Mouse (Mus musculus): ENCODE results near the gene Mfsd9.

The Mfsd9 gene

DNA sequence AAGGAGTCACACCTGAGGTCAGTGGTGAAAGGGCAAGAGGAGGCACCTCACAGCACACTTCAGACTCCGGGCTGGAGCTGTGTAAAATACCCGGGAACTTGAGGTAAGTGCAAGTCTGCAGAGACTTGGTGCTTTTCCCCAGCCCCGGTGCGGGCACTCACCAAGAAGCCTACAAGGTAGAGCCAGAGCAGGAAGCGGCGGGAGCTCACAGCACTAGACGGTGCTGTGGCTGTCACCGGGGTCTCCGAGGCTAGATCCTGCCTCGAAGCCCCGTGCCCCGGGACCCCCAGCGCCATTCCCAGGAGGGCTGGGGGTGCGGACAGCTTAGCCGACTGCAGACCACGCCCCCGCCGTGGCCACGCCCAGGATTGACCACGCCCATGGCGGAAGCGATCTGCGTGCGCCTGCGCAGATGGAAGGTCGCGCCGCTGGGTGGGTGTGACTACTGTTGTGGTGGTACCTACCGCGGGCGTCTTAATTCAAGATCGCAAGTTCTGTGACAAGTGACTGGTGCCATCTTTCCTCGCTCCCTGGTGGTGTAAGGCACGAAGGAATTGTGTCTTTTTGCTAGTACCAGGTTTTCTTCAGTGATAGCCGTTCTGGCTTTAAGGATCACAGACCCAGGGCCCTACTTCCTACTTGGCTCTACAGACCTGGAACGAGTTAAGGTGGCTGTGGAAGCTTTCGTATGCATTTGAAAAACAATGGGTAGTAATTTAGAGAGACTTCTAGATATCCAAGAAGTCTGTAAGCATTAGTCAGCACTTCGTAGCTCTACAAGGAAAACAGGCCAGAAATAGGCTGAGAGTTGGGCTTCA is at the start of gene Mfsd9:
Mfsd9 (minus strand) TSS at position 364 of the 818 bp plus-strand sequence.
- DNase-seq (ENCODE audit: extremely low spot score, low read depth, low spot score): peak; percentile 3

DNA sequence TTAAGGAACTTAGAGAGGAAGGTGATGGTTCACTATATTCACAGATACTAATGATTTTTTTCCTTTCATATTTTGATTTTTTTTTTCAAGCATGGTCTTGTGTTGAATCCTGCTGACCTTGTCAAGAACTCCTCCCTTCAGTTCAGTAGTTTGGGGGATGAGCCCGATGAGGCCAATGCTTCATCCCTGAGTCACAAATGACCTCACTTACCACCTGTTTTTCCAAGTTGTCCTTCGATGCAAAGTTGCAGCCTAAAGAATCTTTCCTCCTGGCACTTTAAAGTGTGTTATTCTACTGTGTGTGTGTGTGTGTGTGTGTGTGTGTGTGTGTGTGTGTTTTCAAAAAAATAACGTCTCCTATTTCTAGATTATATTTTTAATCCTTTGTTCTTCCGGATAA is 45.0 kb upstream of the Mfsd9 start:
- DNase-seq (ENCODE audit: extremely low spot score, low read depth, low spot score): no peak

DNA sequence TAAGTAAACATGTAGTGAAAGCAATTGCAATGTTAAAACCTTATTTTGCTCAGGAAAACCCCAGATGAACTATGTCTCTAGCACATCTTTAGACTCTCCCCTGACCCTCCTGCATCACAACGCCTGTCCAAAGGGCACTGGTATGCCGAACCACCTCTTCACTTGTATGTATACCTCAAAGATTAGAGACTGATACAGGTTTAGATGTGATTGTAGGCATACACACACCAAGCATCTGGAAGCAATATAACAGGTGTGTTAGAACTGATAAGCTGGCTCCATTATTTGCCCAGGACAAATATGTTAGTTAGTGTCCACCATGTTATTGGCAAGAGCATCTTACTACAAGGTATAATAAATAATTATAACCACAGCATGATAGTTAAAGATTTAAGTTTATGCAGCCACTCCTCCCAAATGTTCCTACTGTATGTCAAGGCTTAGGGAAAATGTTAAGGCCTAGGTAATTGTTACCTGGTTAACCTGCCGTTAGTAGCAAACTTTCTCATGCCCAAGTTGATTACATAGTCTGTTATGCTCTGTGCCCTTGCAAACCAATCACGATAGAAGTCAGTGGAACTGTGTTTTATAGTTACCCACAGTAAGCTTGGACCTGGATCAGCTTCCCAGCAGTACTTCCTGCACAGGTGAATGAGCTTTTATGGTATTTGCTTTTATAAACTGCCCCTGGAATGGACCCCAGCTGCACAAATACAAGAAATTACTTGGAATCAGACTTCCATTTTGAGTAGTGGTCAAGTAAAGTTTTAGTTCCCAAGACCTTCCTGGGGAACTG is 40.4 kb upstream of the Mfsd9 start:
- DNase-seq (ENCODE audit: extremely low spot score, low read depth, low spot score): no peak

DNA sequence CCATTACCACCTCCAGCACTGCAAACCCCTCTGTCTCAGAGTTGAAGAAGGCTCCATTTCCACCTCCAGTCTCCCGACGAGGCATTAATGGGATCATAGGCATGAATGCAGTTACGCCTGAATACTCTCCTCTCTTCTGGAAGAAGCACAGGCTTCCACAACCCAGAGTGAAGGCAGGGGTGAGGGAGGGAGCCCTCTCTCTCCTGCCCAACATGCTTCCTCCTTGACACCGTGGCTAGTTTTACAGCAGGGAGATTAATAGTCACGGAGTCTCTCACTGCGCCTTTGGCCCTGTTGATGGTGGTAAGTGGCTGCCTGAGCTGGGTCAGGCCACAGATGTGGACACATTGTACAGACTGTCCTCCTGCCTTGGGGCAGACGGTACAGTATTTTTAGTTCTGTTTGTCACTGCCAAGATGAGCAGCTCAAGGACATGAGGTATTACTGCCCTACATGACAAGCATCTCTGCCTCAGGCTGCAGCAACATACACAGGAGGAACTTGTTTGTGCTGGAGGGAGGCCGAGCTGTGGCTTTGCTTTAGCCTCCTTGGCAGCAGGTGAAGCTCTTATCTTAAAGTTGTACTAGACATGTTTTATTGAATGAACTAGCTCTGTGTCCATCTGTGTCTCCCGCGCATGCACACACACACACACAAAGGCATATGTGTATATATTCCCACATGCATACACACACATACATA is 38.9 kb upstream of the Mfsd9 start:
- DNase-seq (ENCODE audit: extremely low spot score, low read depth, low spot score): no peak

DNA sequence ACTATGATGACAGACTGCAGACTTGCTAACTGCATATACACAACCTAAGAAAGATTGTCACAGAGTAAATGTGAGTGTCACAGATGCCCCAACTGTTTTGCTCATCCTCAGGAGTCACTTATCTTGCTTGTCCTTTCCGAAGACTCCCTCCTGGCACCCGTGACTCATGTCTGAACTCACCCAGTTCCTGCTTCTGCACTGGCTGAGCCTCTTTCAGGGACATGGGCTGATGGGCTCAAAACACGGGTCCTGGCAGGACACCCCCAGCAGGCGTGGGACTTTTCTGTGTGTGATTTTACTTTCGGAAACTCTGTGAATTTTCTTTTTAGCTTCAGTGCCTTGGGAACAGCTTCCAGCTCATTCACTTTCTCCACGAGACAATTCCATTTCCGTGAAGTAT is 35.3 kb upstream of the Mfsd9 start:
- no peak for DNase-seq (ENCODE audit: extremely low spot score, low read depth, low spot score)

DNA sequence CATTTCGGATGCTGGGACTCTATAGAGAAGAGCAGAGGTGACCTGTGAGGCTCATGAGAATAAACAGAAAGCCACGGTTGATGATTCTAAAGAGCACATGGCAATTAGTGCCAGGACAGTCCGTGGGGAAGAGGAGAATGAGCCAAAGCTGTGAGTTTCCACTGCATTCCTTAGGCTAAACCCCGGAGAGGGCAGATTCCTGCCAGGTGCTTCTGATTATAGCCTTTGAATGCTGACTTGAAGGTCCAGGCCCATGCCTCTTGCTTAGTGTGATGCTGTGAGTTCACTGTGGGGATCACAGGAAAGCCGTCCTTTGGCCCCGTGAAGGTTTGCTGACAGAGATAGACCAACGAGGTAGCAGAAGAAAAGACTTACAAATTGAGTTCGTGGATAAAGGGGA is 34.4 kb upstream of the Mfsd9 start:
- no peak for DNase-seq (ENCODE audit: extremely low spot score, low read depth, low spot score)

DNA sequence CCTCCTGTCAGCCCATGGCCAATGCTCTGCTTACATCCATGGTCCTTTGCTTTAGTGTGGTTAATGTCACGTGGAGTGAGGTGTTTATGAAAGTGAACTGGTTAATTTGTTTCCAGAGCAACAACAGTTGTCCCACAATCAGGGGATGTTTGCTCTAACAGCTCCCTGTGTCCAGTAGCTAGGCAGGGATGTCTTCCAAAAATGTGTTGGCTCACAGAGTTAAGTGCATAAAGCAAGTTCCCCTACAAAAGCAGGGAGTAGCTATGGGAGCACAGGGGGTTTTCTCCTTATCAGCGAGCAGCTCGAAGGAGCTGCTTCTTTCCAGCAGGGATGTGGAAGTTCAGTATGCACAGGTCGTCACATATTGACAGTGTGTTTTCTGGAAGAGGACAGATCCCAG is 34.0 kb upstream of the Mfsd9 start:
- DNase-seq (ENCODE audit: extremely low spot score, low read depth, low spot score): no peak

DNA sequence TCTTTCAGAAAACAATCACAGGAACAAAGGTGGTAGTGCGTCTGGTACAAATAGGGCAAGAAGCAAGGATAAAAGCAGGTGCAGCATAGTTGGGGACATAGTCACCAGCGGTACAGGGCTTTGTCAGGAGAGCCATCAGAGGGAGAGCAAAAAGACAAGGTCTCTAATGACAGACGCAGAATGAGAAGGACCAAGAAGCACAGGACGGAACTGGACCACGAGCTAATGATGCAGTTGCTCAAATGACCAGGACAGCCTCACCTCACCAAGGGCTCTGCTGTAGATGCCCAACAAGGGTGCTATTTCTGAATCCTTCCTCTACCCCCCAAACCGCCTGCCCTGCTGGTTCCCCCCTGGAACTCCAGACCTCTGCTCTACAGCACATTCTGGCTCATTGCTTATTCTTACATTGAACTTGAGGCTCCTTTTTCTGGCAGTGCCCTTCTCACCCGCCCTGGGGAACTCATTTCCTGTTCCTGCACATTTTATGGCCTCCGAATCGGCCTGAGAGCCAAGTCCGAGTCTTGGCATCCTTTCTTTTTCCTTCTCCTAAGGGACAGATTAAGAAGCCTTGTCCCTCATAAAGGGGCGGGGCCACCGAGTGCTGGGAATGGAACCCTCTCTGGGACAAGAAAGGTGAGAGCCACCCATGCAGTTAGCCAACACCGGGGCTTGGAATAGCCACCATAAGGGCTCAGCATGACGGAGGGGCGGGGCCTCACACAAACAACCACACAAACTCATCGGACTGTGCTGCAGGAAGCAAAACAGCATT is 24.8 kb upstream of the Mfsd9 start:
- DNase-seq (ENCODE audit: extremely low spot score, low read depth, low spot score): no peak

DNA sequence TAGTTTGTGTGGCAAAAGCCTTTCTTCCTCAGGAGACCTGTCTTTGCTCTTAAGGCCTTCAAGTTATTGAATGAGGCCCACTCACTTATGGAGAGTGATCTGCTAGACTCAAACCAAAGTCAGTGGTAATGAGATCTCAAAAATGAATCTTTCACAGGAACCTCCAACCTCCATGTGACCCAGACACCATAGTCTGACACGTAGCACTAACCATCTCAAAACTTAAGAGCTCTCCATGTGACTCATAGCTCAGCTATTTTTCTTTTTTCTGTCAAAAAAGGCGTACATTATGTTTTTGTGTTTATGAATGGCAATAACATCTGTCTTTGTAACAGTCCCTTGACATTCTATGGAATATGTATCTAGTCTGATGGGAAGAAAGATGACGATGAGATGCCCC is 18.2 kb upstream of the Mfsd9 start:
- DNase-seq (ENCODE audit: extremely low spot score, low read depth, low spot score): no peak

DNA sequence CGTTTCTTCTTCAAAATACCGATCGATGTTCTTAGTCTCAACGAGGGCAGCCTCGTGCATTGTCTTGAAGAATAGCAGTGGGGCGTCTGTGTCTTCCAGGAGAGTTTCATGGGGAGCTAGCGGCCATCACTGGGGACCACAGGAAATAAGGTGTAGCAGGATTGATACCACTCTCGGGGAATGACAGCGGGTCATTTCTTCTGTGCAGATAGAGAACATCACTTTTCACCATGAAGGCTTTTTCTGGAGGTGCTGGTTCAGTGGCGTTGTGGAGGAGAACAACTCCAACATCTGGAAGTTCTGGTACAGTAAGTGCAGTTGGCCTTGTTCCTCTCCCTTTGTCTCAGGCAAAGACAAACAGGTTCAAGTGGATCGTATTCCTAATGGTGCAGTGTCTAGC is 15.4 kb upstream of the Mfsd9 start:
- DNase-seq (ENCODE audit: extremely low spot score, low read depth, low spot score): no peak

DNA sequence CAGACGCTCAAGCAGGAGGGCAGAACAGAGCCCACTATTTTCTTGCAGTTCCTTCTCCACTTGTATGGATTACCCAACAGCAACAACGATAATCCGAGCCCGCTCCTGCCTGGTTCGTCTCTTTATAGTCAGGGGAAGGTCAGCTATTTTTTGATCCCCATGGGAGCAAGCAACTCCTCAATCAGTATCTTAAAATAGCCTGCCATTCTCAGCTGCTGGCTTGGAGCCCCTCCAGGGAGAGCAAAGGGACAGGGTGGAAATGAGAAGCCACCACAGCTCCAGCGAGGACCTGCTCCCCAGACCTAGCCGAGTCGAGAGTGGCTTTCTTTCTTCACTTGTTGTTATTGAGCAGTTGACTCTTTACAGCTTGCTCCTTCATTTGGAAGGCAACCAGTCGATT is 14.9 kb upstream of the Mfsd9 start, which contains the start of gene Tmem182:
Tmem182 (plus strand) TSS at position 251 of the 400 bp plus-strand sequence.
- no peak for DNase-seq (ENCODE audit: extremely low spot score, low read depth, low spot score)

DNA sequence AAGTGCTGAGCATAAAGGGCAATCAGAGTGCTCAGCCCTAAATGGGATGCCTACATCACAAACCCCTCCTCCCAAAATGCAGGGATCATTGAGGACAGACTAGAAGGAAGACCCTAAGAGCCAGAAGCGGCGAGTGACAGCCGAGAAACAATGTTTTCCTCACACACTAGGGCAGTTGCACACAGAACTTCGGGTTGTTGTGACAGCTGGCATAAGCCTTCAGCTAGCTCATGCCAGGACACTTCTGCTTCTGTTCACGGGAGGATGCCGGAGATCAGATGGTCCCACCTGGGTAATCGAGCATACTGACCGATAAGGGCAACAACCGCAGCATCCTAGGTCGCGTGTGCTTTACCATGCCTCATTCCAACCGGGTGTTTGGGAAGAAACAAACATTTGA is 13.6 kb upstream of the Mfsd9 start:
- no peak for DNase-seq (ENCODE audit: extremely low spot score, low read depth, low spot score)

DNA sequence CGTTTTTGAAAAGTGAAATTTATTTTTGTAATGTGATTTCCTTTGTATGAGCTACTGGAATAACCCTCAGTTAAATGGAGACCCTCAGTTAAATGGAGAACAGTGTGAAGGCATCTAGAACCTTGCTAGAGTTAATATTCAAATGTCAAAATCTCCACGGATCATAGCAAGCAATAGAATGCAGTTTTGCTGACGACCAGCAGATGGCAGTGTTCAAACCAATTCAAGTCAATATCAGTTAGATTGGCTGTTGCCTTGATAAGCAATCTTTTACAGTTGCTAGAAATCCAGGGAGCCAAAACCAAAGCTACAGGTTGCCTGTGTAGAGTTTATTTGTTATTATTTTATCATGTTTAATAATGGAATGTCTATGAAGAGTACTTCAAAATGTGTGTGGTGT is 12.3 kb upstream of the Mfsd9 start:
- DNase-seq (ENCODE audit: extremely low spot score, low read depth, low spot score): no peak

DNA sequence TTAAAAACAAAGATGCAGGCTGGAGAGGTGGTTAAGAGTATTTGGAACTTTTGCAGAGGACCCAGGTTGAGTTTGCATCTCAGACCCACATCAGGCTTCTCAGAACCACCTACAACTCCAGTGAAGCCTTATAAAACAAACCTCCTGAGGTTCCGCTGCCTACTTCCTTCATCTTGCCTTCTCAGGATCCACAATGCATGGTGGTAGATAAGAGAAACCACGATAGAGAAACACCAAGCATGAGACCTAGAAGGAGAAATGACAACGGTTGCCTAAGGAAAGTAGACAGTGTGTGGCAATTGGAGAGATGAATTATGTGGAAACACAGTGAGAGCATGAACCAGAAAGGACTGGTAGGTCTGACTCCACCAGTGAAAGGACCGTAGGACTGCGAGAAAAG is 10.4 kb upstream of the Mfsd9 start:
- no peak for DNase-seq (ENCODE audit: extremely low spot score, low read depth, low spot score)

DNA sequence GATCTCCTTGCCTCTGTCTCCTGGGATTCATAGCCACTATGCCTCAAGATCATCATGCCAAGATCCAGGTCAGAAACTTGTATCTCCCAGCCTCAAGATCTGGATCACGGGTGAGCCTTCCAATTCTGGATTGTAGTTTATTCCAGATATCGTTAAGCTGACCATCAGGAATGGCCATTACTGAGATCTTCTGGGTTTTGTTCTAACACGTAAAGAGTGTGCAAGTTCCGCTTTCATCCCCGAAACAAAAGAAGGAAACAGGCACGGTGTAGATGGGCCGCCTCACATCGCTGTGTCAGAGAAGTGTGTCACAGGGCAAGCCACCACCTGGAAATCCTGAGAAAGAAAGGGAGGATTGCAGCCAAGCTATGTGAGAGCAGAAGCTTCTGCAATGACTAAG is 8.6 kb upstream of the Mfsd9 start:
- DNase-seq (ENCODE audit: extremely low spot score, low read depth, low spot score): no peak

DNA sequence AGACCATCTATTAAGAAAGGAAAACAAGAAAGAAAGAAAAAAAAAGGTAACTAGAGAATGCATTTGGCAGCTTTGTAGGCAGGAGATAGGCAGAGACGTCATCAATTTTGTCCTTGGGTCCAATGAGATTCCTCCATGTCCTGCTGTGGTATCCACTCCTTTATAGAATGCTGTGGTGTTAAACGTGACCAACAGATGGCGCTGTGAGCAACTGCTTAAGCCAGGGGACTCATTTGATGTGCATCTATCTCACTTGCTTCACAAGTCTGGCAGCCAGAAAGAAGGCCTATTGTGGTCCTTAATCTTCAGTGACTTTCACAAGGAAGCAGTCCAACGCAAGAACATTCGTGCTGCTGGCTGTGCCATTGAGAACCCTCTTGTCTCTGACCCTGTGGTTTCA is 6.9 kb upstream of the Mfsd9 start:
- DNase-seq (ENCODE audit: extremely low spot score, low read depth, low spot score): no peak

DNA sequence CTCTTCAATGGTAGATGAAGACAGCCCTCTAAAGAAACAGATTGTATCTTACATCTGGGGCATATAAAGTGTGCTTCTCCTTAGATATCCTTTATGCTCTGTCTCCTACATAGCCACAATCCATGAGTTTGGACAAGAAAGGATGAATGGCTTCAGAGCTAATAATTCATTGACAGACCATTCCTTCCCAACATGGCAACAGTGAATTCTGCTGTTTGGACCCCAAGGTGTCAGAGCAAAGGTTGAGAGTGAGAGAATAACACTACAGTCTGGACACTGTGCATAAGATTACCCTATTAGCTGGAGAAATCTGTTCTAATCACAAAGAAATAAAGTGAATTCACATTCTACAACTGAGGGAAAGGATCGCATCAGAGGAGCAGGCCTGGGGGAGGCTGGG is 5.0 kb upstream of the Mfsd9 start:
- no peak for DNase-seq (ENCODE audit: extremely low spot score, low read depth, low spot score)

DNA sequence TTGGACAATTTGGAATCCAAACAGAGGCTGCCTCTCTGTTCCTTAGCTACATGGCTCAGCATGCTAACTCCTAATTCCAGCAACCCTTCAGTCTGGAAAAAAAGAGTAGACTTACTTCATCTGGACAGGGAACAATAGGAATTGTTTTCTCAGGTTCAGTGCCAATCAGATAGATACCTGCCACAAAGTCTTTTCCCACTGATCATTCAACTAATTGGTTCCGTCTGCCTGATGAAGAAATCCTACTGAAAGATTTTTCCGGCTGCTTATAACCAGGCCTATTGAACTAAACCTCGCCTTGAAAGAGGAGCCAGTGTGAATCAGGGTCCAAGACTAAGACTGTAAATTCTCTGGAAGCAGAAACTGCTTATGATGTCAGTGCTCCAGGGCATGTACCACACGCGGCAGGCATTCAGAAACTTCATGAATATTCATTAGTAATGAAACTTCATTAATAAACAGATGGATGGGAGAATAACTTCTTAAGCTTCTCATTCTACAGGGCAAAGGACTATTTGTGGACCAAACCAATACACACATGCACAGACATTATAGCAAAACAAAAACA is 737 bp downstream of the Mfsd9 start:
- peak; percentile 1 for DNase-seq (ENCODE audit: extremely low spot score, low read depth, low spot score)

DNA sequence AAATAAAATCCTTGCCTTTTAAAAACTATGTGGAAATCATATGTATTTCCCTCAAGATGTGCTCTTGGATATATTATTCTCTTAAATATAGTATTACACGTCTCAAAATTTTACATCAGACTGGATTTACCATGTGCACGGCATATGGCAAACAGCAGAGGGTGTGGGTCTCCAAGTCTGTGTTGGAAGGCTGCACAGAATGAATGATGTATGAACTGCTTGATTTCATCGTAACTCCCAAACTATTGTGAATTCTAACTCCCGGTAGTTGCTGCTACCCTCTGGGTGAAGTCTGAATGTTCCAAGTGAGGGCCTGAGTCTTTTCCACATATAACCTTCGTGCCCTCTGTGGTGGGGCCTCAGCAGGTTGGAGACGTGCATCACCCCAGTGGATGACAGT is 1.5 kb downstream of the Mfsd9 start:
- DNase-seq (ENCODE audit: extremely low spot score, low read depth, low spot score): no peak

DNA sequence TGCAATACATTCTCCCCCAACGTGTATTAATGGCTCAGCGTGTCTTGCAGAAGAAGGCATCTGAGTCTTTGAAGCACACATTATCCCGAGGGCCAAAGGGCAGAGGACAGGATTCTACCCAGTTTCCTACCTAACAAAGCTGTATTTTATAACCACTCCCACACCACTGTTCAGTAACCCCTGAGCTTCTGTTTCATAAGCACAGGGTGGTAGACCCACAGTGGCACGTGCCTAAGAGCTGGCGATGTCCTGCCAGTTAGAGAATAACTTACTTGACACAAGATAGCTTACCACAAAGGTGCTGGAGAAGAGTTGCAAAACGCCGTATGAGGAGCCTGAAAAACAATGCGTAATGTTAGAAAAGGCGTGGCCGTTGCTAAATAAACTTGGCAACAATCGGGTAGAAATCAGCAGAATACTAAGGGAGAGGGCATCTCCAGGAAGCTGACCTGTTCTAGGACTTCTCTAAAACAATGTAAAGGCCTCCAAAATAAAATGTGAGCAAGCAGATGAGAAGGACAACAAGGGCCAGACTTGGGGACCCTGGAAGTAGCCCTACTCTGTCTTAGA is 4.5 kb downstream of the Mfsd9 start:
- DNase-seq (ENCODE audit: extremely low spot score, low read depth, low spot score): no peak
